Mouse (Mus musculus): ENCODE results near the gene Vmn1r210. TPM values are rescaled to one million over a fixed set of nuclear protein-coding genes. Genes with fewer than 3 reads are reported as not detected.
"Not testable (repeated sequence)": the region's sequence is repeated elsewhere in the genome, so short reads cannot be mapped to it uniquely, and the experiment has no call there.

Vmn1r210 gene
- polyA plus RNA-seq, 1 experiment, result not detected

GRCm38 (mm10) chr13:22777300-22777699 is 53.8 kb downstream of the Vmn1r210 start, which contains the start of gene Vmn1r208:
Gene Vmn1r208 (minus strand): TSS chr13:22777400.
- H3K27ac ChIP-seq (ENCODE audit: control insufficient read depth, insufficient read depth, low read depth, low read length); H3K4me3 ChIP-seq (ENCODE audit: control insufficient read depth, low read depth, low read length); H3K4me1 ChIP-seq (ENCODE audit: control insufficient read depth, insufficient read depth, low read length); H3K27me3 ChIP-seq (ENCODE audit: control insufficient read depth, insufficient read depth, low read length); H3K36me3 ChIP-seq (ENCODE audit: control insufficient read depth, insufficient read depth, low read length): not testable (repeated sequence)

Other genes starting within 250 kb of the Vmn1r210 start
- not detected in 2 replicates for gene Vmn1r205, start 238.3 kb downstream of the Vmn1r210 start, polyA plus RNA-seq (2012; rRNA removed)
- not detected in 2 replicates for gene Vmn1r206, start 207.1 kb downstream of the Vmn1r210 start, polyA plus RNA-seq (2012; rRNA removed)
- not detected in 2 replicates for gene Vmn1r207-ps, start 101.7 kb downstream of the Vmn1r210 start, polyA plus RNA-seq (2012; rRNA removed)
- not detected in 2 replicates for gene Vmn1r208, start 53.9 kb downstream of the Vmn1r210 start, polyA plus RNA-seq (2012; rRNA removed)
- not detected in 2 replicates for gene Vmn1r209, start 21.7 kb downstream of the Vmn1r210 start, polyA plus RNA-seq (2012; rRNA removed)
- gene Vmn1r211, start 26.2 kb upstream of the Vmn1r210 start, polyA plus RNA-seq (2012; rRNA removed), result not detected in 2 replicates
- gene Vmn1r212, start 52.9 kb upstream of the Vmn1r210 start, polyA plus RNA-seq (2012; rRNA removed), result not detected in 2 replicates
- gene Vmn1r213, start 176.3 kb upstream of the Vmn1r210 start, polyA plus RNA-seq (2012; rRNA removed), result not detected in 2 replicates
- gene Vmn1r214, start 199.1 kb upstream of the Vmn1r210 start, polyA plus RNA-seq (2012; rRNA removed), result not detected in 2 replicates
- not detected in 2 replicates for gene Vmn1r215, start 236.7 kb upstream of the Vmn1r210 start, polyA plus RNA-seq (2012; rRNA removed)